Mouse (Mus musculus) heart, postnatal 0 days (tissue): Measurements from ENCODE around the gene Rabif. TPM values are rescaled to one million over a fixed set of nuclear protein-coding genes. Genes with fewer than 3 reads are reported as not detected.
"Not testable (repeated sequence)": the region's sequence is repeated elsewhere in the genome, so short reads cannot be mapped to it uniquely, and the experiment has no call there.

Experiments used
- ATAC-seq: fragments of 200-750 bp; cut with Nextera tagmentation; 2 replicates; pipeline ENCODE4 v1.8.0; 2017; ENCODE audit warnings: low read depth, moderate number of reproducible peaks, moderate library complexity; ENCODE audit not compliant: insufficient read depth
- DNase-seq: peaks from one replicate; pipeline ENCODE4 v3.0.0-alpha.2; 2016; ENCODE audit warnings: low spot score
- H3K27ac ChIP-seq: fragments of 300-500 bp; sonication (generic); 2 replicates; pipeline ENCODE4 v1.5.1; 2014; ENCODE audit warnings: low read depth, mild to moderate bottlenecking
- H3K27me3 ChIP-seq: fragments of 300-500 bp; sonication (generic); 2 replicates; pipeline ENCODE4 v1.6.1; 2014; ENCODE audit warnings: low read length, mixed read lengths; ENCODE audit not compliant: control insufficient read depth, insufficient read depth
- H3K36me3 ChIP-seq: fragments of 300-500 bp; sonication (generic); replicated peaks from 2 replicates; pipeline ENCODE4 v1.6.1; 2014; ENCODE audit warnings: low read length, mixed read lengths; ENCODE audit not compliant: control insufficient read depth, insufficient read depth
- H3K4me1 ChIP-seq: fragments of 300-500 bp; sonication (generic); 2 replicates; pipeline ENCODE4 v1.6.1; 2014; ENCODE audit warnings: antibody characterized with exemption; ENCODE audit not compliant: control insufficient read depth, insufficient read depth
- H3K4me2 ChIP-seq: fragments of 300-500 bp; sonication (generic); 2 replicates; pipeline ENCODE4 v1.6.1; 2014; ENCODE audit warnings: low read depth, mild to moderate bottlenecking, low read length, moderate library complexity
- H3K4me3 ChIP-seq: fragments of 300-500 bp; sonication (generic); 2 replicates; pipeline ENCODE4 v1.5.1; 2014; ENCODE audit warnings: low read depth, low read length
- H3K9ac ChIP-seq: fragments of 300-500 bp; sonication (generic); replicated peaks from 2 replicates; pipeline ENCODE4 v1.6.1; 2014; ENCODE audit warnings: low read depth, low read length, mixed read lengths
- H3K9me3 ChIP-seq: fragments of 300-500 bp; sonication (generic); replicated peaks from 2 replicates; pipeline ENCODE4 v1.6.1; 2016; ENCODE audit warnings: low read length; ENCODE audit not compliant: control insufficient read depth
- CTCF ChIP-seq: IDR thresholded peaks from 2 replicates; pipeline ENCODE4 v1.5.1; 2016; ENCODE audit warnings: antibody characterized with exemption, control low read depth, low read depth
- EP300 ChIP-seq: IDR thresholded peaks from 2 replicates; pipeline ENCODE4 v1.6.1; 2016; ENCODE audit warnings: antibody characterized with exemption, low read depth
- WGBS: fragments of 180-500 bp; shearing (Covaris S2); extraction: QIAGEN DNeasy Blood & Tissue Kit; methylation state at CpG from one replicate; pipeline ENCODE4 v1.1.7; 2014; 5-methylcytosine and 5-hydroxymethylcytosine counted together
- polyA plus RNA-seq: library from polyadenylated mRNA; unstranded; fragments of >200 nt; fragmentation: Nextera tagmentation; extraction: Ambion mirVana; gene quantifications from 2 replicates; pipeline ENCODE4 v1.2.1, GENCODE M21; 2015
- total RNA-seq: library from RNA; depleted of rRNA; stranded (reverse); fragments of >200 nt; gene quantifications from 2 replicates; pipeline ENCODE4 v1.2.3, GENCODE M21; 2014; ENCODE audit warnings: low replicate concordance

Gene Rabif
- total and polyA plus RNA-seq, 2 experiments from 2014 or later, result 14.0 to 21.4 TPM

DNA sequence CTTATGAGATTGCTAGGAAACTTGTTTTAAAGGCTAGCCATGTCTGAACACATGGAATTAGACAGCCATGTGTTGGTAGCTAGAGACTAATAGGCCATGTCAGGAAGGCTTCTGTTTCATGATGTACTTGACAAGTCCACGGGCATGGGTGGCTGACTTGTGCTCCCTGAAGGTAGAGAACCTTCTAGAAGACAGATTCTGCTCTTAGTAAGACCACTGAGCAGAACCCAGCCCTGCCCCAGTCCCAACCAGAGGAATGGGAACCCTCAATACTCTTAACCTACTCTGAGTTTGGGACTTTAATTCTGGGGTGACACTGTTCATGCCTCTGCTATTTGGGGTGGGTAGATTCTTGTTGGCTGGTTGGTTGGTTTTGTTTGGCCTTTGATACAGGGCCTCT lies 30.6 kb downstream of the Rabif start:
- H3K27ac ChIP-seq, result no peak overlapping the region
- WGBS, result 90% methylated on average over 1 of the region's 1 CpGs
- no peaks in the 10 kb centered on the region for H3K27me3 ChIP-seq
- no peaks in the 10 kb centered on the region for H3K9me3 ChIP-seq
- no peak overlapping the region for H3K4me3 ChIP-seq
- no peaks in the 10 kb centered on the region for H3K36me3 ChIP-seq
- TF ChIP-seq CTCF (no peak), EP300 (no peak)
- H3K4me1 ChIP-seq, result no peaks in the 10 kb centered on the region
- H3K4me2 ChIP-seq, result no peak overlapping the region
- no peak overlapping the region for H3K9ac ChIP-seq
- DNase-seq (no peak), ATAC-seq (no peak)

DNA sequence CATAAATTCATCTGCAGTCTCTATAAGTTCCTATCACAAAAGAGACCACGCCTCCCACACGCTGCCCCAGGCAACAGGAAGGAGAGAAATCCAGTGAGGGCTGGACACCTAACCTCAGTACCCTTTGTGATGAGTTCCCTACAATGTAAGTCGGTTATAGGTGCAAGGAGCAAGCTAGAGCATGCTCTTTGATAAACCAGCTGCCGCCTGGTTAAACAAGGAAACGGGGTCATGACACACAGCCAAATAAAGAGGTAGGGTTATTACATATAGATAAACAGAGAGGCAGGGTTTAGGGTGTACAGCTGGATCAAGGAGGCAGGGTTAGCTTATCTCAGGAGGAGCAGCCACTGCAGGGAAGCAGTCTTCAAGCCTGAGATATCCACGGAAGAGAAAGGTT lies 32.3 kb downstream of the Rabif start:
- Histone ChIP-seq H3K4me1 (no peaks in the 10 kb centered on the region), H3K9ac (no peak overlapping the region), H3K4me2 (no peak overlapping the region), H3K27ac (no peak overlapping the region), H3K36me3 (no peaks in the 10 kb centered on the region), H3K4me3 (no peak overlapping the region), H3K27me3 (no peaks in the 10 kb centered on the region), H3K9me3 (no peaks in the 10 kb centered on the region)
- WGBS, result 57% methylated on average over 6 of the region's 6 CpGs
- ATAC-seq (no peak), DNase-seq (no peak)
- TF ChIP-seq CTCF (no peak), EP300 (no peak)

DNA sequence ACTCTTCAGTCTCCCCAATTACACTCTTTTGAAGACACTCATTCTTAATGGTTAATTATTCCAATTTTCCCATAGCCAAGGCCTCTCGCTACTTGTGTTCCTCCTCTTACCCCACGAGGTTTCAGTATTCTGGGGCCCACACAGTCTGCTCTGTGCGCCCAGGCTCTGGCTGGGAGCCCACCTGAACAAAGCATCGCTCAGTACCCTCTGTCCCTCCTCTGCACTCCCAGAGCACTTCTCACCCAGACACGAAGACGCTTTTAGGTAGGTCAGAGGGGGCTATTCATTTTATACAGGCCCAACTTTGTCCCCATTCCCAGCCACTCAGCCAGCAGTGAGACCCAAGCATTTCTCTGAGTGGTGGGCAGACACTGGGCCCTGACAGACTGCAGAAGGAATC lies 36.2 kb downstream of the Rabif start:
- H3K9ac ChIP-seq, result no peak overlapping the region
- TF ChIP-seq EP300 (no peak), CTCF (no peak)
- H3K36me3 ChIP-seq, result no peaks in the 10 kb centered on the region
- 83% methylated on average over 6 of the region's 6 CpGs for WGBS
- ATAC-seq (no peak), DNase-seq (no peak)
- no peak overlapping the region for H3K4me3 ChIP-seq
- no peaks in the 10 kb centered on the region for H3K4me1 ChIP-seq
- no peak overlapping the region for H3K4me2 ChIP-seq
- H3K27me3 ChIP-seq, result no peaks in the 10 kb centered on the region
- H3K27ac ChIP-seq, result no peak overlapping the region
- H3K9me3 ChIP-seq, result no peaks in the 10 kb centered on the region

DNA sequence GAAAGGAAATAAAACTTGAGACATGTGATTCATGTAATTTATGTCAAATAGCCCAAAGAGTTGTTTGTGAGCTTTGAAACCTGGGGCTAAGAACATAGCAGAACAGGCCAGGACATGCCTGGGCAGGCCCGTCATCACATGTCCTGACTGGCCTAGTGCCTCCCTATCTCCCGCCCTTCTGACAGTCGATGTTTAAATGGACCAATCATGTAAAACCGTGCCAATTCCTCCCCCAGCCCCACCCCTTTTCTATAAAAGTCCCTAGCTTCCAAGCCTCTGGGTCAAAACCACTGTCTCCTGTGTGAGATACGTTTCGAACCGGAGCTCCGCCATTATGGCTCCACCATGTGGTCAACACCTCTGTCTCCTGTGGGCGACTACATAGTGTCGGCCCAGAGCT lies 39.3 kb downstream of the Rabif start:
- not testable (repeated sequence) for H3K9ac ChIP-seq, ATAC-seq, H3K4me1 ChIP-seq, H3K36me3 ChIP-seq, H3K27ac ChIP-seq, H3K4me2 ChIP-seq, H3K27me3 ChIP-seq, H3K4me3 ChIP-seq, DNase-seq, H3K9me3 ChIP-seq
- 89% methylated on average over 10 of the region's 10 CpGs for WGBS

DNA sequence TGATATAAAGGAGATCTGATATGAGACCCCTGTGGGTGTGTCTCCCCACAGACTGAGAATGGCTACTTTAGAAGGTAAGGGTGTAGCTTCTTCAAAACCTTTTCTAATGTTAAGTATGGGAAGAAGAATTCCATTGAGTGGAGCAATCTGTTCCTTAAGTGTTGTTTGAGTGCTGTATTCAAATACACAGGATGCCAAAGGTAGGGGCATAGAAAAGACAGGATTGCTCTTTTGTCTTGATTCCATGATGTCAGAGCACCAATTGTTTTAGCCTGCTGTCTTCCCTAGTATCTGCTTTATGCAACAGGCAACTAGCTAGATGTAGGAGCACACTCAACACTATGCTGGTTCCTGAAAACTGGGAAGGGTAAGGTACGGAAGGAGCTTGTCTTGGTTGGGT lies 40.6 kb downstream of the Rabif start:
- H3K36me3 ChIP-seq, result no peaks in the 10 kb centered on the region
- TF ChIP-seq CTCF (no peak), EP300 (no peak)
- WGBS, result 87% methylated on average over 1 of the region's 1 CpGs

DNA sequence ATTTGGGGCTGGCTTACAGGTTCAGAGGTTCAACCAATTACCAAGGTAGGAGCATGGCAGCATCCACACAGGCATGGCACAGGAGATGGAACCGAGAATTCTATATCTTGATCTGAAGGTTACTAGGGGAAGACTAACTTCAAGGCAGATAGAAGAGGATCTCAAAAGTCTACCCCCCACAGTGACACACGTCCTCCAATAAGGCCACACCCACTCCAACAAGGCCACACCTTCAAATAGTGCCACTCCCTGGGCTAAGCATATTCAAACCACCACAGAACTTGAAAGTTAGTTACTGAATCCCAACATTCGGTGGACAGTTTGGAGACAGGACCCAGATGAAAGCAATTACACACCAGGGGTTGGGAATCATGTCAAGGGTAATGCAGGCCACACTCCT lies 41.1 kb downstream of the Rabif start:
- 63% methylated on average over 3 of the region's 3 CpGs for WGBS
- Histone ChIP-seq H3K27ac (no peak overlapping the region), H3K9me3 (no peaks in the 10 kb centered on the region), H3K27me3 (no peaks in the 10 kb centered on the region), H3K4me3 (no peak overlapping the region), H3K9ac (no peak overlapping the region), H3K4me1 (no peaks in the 10 kb centered on the region), H3K4me2 (no peak overlapping the region), H3K36me3 (no peaks in the 10 kb centered on the region)
- DNase-seq (no peak), ATAC-seq (no peak)
- TF ChIP-seq EP300 (no peak), CTCF (no peak)

More for the DNA sequence above, 40.6 kb downstream of the Rabif start:
- Histone ChIP-seq H3K4me2 (no peak overlapping the region), H3K4me1 (no peaks in the 10 kb centered on the region), H3K9me3 (no peaks in the 10 kb centered on the region), H3K9ac (no peak overlapping the region), H3K27ac (no peak overlapping the region), H3K27me3 (no peaks in the 10 kb centered on the region), H3K4me3 (no peak overlapping the region)
- ATAC-seq, result no peak
- DNase-seq, result no peak
